Mouse (Mus musculus): Measurements from ENCODE around the gene Olfr1008.
"Not testable (repeated sequence)": the region's sequence is repeated elsewhere in the genome, so short reads cannot be mapped to it uniquely, and the experiment has no call there.

Gene Olfr1008

GRCm38 (mm10) chr2:85689131-85689530 lies at the start of gene Olfr1008:
Gene Olfr1008 (plus strand): TSS chr2:85689431.
- DNase-seq, result no peak

GRCm38 (mm10) chr2:85650604-85651003 lies 38.6 kb upstream of the Olfr1008 start, which contains the start of gene Olfr1002:
Gene Olfr1002 (minus strand): TSS chr2:85650704.
- no peak for DNase-seq

- not testable (repeated sequence) for DNase-seq
Observed at GRCm38 (mm10) chr2:85664355-85664754, 24.9 kb upstream of the Olfr1008 start, which contains the start of gene Olfr154. Gene Olfr154 (minus strand): TSS chr2:85664455.

- DNase-seq, result no peak
Observed at GRCm38 (mm10) chr2:85678667-85679066, 10.6 kb upstream of the Olfr1008 start, which contains the start of gene Olfr1006. Gene Olfr1006 (minus strand): TSS chr2:85678767.

GRCm38 (mm10) chr2:85710680-85711079 lies 21.4 kb downstream of the Olfr1008 start:
- not testable (repeated sequence) for DNase-seq

- DNase-seq, result no peak
Observed at GRCm38 (mm10) chr2:85711159-85711558, 21.9 kb downstream of the Olfr1008 start.

- DNase-seq, result no peak
Observed at GRCm38 (mm10) chr2:85715119-85715518, 25.9 kb downstream of the Olfr1008 start, which contains the start of gene Olfr1009. Gene Olfr1009 (plus strand): TSS chr2:85715419.

- DNase-seq, result no peak
Observed at GRCm38 (mm10) chr2:85725793-85726192, 36.6 kb downstream of the Olfr1008 start.
